8 mouse cellular contexts compared by ENCODE assay signal in genomic region chr3:147990831-147991230, GRCm38 (mm10).
A peak's percentile ranks its signal among the peaks of the same experiment; 100 is the strongest.
DNase-seq lines count a peak whose midpoint lies in the region; ATAC-seq and TF ChIP-seq lines count a peak whose summit lies in the region.

No protein-coding gene starts in this region.

- 21% methylated on average over 10 of the region's 10 CpGs for WGBS in lung, embryonic 14.5 days
- 30% methylated on average over 10 of the region's 10 CpGs for WGBS in hindbrain, embryonic 16.5 days
- WGBS in neural tube, embryonic 15.5 days, result 48% methylated on average over 10 of the region's 10 CpGs

- no peak for TF ChIP-seq CTCF in lung, embryonic 14.5 days (IDR thresholded peaks at IDR 0.05; ENCODE audit: low read depth)

- H3K4me3 ChIP-seq in lung, embryonic 14.5 days (ENCODE audit: low read depth, low read length), result no peak overlapping the region
- H3K4me3 ChIP-seq in hindbrain, embryonic 16.5 days (ENCODE audit: low read length), result 0 out of 2 replicates have a peak overlapping the region, but pooled peaks have one; percentile 0
- no peak overlapping the region for H3K4me3 ChIP-seq in neural tube, embryonic 15.5 days (replicated peaks)

- H3K27ac ChIP-seq in lung, embryonic 14.5 days (ENCODE audit: low read depth), result no peak overlapping the region
- no peak overlapping the region for H3K27ac ChIP-seq in hindbrain, embryonic 16.5 days (ENCODE audit: low read depth, low read length)
- H3K27ac ChIP-seq in neural tube, embryonic 15.5 days (replicated peaks), result no peak overlapping the region

- H3K9me3 ChIP-seq in lung, embryonic 14.5 days (ENCODE audit: low read depth, low read length), result no peaks in the 10 kb centered on the region
- no peaks in the 10 kb centered on the region for H3K9me3 ChIP-seq in hindbrain, embryonic 16.5 days (ENCODE audit: control insufficient read depth, low read length)
- H3K9me3 ChIP-seq in neural tube, embryonic 15.5 days (replicated peaks), result no peaks in the 10 kb centered on the region

- no peaks in the 10 kb centered on the region for H3K4me1 ChIP-seq in lung, embryonic 14.5 days (ENCODE audit: insufficient read depth)
- H3K4me1 ChIP-seq in hindbrain, embryonic 16.5 days (ENCODE audit: control insufficient read depth, insufficient read depth, low read depth, low read length), result peaks cover 3% of the 10 kb centered on the region
- H3K4me1 ChIP-seq in neural tube, embryonic 15.5 days, result no peaks in the 10 kb centered on the region; the same call in 1 of the 2 replicates

- H3K4me2 ChIP-seq in lung, embryonic 14.5 days, result peak overlapping the region; percentile 50
- peak overlapping the region; percentile 34 for H3K4me2 ChIP-seq in hindbrain, embryonic 16.5 days (ENCODE audit: low read length)
- peak overlapping the region; percentile 39 for H3K4me2 ChIP-seq in neural tube, embryonic 15.5 days

- peak; percentile 37 for DNase-seq in embryo, embryonic 11 days
- DNase-seq in embryo, embryonic 10.5 days (ENCODE audit: low spot score), result no peak
- DNase-seq in lung, embryonic 14.5 days, result peak; percentile 34
- no peak for DNase-seq in lung, postnatal 36 days
- DNase-seq in right cerebral cortex, postnatal 4 days, result no peak
- DNase-seq in layer of hippocampus, postnatal 36 days, result no peak

- no peaks in the 10 kb centered on the region for H3K27me3 ChIP-seq in lung, embryonic 14.5 days (ENCODE audit: insufficient read depth, low read length)
- H3K27me3 ChIP-seq in hindbrain, embryonic 16.5 days (replicated peaks; ENCODE audit: control insufficient read depth, insufficient read depth, low read length), result no peaks in the 10 kb centered on the region
- H3K27me3 ChIP-seq in neural tube, embryonic 15.5 days (replicated peaks), result no peaks in the 10 kb centered on the region

- no peak overlapping the region for H3K9ac ChIP-seq in lung, embryonic 14.5 days
- H3K9ac ChIP-seq in hindbrain, embryonic 16.5 days (ENCODE audit: low read depth, low read length), result no peak overlapping the region
- 0 out of 2 replicates have a peak overlapping the region, but pooled peaks have one; percentile 14 for H3K9ac ChIP-seq in neural tube, embryonic 15.5 days (replicated peaks)

- no peaks in the 10 kb centered on the region for H3K36me3 ChIP-seq in lung, embryonic 14.5 days (ENCODE audit: insufficient read depth)
- no peaks in the 10 kb centered on the region for H3K36me3 ChIP-seq in hindbrain, embryonic 16.5 days (ENCODE audit: control insufficient read depth, insufficient read depth, low read length)
- no peaks in the 10 kb centered on the region for H3K36me3 ChIP-seq in neural tube, embryonic 15.5 days

- no peak for ATAC-seq in lung, embryonic 14.5 days (ENCODE audit: insufficient read depth)
- no peak for ATAC-seq in hindbrain, embryonic 16.5 days
- no peak for ATAC-seq in neural tube, embryonic 15.5 days (ENCODE audit: low FRiP score)

Comparison
In these comparisons a context has a peak if more than half of its experiments do, and no peak if none do; other contexts are left out.
1. DNase-seq: peak in embryo, embryonic 11 days (single experiment) and lung, embryonic 14.5 days (single experiment); none in embryo, embryonic 10.5 days (single experiment), lung, postnatal 36 days (single experiment), right cerebral cortex, postnatal 4 days (single experiment) and layer of hippocampus, postnatal 36 days (0 of 2).
2. Peak in every context shown above with its lines, with median percentiles within 50 percentile points of each other: H3K4me2 ChIP-seq.